Mouse (Mus musculus): ENCODE results near the gene D430041D05Rik. TPM values are rescaled to one million over a fixed set of nuclear protein-coding genes. Genes with fewer than 3 reads are reported as not detected.
A peak's percentile ranks its signal among the peaks of the same experiment; 100 is the strongest.
"Not testable (repeated sequence)": the region's sequence is repeated elsewhere in the genome, so short reads cannot be mapped to it uniquely, and the experiment has no call there.

D430041D05Rik gene
- polyA plus RNA-seq, 1 experiment from 2014 or later: 5.7 TPM

- H3K9ac ChIP-seq; H3K9me3 ChIP-seq; H3K4me2 ChIP-seq; ATAC-seq (ENCODE audit: low read depth); H3K4me3 ChIP-seq; H3K36me3 ChIP-seq; H3K27ac ChIP-seq (replicated peaks); H3K27me3 ChIP-seq: not testable (repeated sequence)
- peaks cover 10% of the 10 kb centered on the region for H3K4me1 ChIP-seq (replicated peaks)
- WGBS: 96% methylated on average over 4 of the region's 4 CpGs
Measured at GRCm38 (mm10) chr2:104097396-104097795, 313.4 kb downstream of the D430041D05Rik start.

DNA sequence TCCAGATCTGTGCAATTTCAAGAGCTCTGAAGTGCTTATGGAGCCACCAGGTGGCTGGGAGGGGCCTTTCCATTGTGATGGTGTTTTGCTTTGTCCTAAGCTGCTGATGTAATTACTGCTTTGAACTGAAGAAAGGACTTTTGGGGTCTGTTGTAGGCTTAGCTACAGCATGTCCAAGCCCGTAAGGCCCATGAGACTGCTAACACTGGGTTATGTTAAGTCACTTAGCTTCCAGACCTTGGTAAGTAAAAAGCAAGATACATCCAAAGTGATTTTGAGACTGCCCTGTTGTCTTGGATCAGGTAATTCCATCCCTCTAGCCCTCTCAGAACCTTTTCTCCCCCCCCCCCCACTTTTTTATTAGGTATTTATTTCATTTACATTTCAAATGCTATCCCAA, 314.0 kb downstream of the D430041D05Rik start:
- H3K27ac ChIP-seq (replicated peaks); H3K27me3 ChIP-seq; H3K9ac ChIP-seq; H3K36me3 ChIP-seq; ATAC-seq (ENCODE audit: low read depth); H3K4me3 ChIP-seq; H3K9me3 ChIP-seq: not testable (repeated sequence)
- Histone ChIP-seq H3K4me1 (replicated peaks) (peaks cover 10% of the 10 kb centered on the region), H3K4me2 (peak overlapping the region; percentile 63; the same call in 1 of the 2 replicates)
- WGBS: 78% methylated on average over 1 of the region's 1 CpGs

DNA sequence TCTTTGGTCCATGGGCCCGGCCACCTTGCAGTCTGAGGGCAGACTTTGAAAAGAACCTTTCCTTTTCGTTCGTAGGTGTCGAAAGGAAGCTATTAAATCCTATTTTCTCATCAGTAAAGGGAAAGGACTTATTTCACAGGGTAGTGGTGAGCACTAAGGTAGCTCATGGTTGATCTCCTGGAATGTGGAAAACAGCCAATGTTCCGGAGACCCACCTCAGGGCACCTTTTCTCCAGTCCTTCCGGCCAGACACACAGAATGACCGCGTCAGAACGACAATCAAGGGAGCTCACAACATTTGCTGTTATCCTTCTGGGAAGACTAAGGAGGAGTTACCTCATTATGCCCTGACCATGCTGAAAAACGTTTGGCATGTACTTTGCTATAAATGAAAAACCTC, 314.6 kb downstream of the D430041D05Rik start:
- ATAC-seq (ENCODE audit: low read depth): no peak
- H3K27ac ChIP-seq (replicated peaks): peak overlapping the region; percentile 67
- WGBS: 37% methylated on average over 10 of the region's 10 CpGs
- peaks cover 10% of the 10 kb centered on the region for H3K4me1 ChIP-seq (replicated peaks)
- H3K9ac ChIP-seq: peak overlapping the region; percentile 67
- H3K36me3 ChIP-seq: no peaks in the 10 kb centered on the region
- H3K4me2 ChIP-seq: peak overlapping the region; percentile 63
- H3K9me3 ChIP-seq: no peaks in the 10 kb centered on the region
- peak overlapping the region; percentile 43 for H3K4me3 ChIP-seq
- H3K27me3 ChIP-seq: no peaks in the 10 kb centered on the region

- peak within 1 kb of the TSS; percentile 63 for H3K4me2 ChIP-seq
- H3K27me3 ChIP-seq: no peaks in the 10 kb centered on the region
- peaks cover 10% of the 10 kb centered on the region for H3K4me1 ChIP-seq (replicated peaks)
- WGBS: 3% methylated on average over 15 of the region's 15 CpGs
- no peaks in the 10 kb centered on the region for H3K9me3 ChIP-seq
- peak; percentile 92 for ATAC-seq (ENCODE audit: low read depth)
- no peaks in the 10 kb centered on the region for H3K36me3 ChIP-seq
- H3K4me3 ChIP-seq: peak within 1 kb of the TSS; percentile 43
- peak within 1 kb of the TSS; percentile 67 for H3K9ac ChIP-seq
- H3K27ac ChIP-seq (replicated peaks): peak within 1 kb of the TSS; percentile 67
Measured at GRCm38 (mm10) chr2:104095741-104096213, 315.0 kb downstream of the D430041D05Rik start, which contains the start of gene Cd59a. Cd59a (plus strand) TSS chr2:104095801.

GRCm38 (mm10) chr2:104093305-104093704, 317.5 kb downstream of the D430041D05Rik start:
- H3K4me1 ChIP-seq (replicated peaks): peaks cover 10% of the 10 kb centered on the region
- no peak for ATAC-seq (ENCODE audit: low read depth)
- H3K36me3 ChIP-seq: no peaks in the 10 kb centered on the region
- H3K27ac ChIP-seq (replicated peaks): no peak overlapping the region
- H3K9me3 ChIP-seq: no peaks in the 10 kb centered on the region
- H3K9ac ChIP-seq: no peak overlapping the region
- no peaks in the 10 kb centered on the region for H3K27me3 ChIP-seq
- no peak overlapping the region for H3K4me3 ChIP-seq
- WGBS: 72% methylated on average over 2 of the region's 2 CpGs
- H3K4me2 ChIP-seq: no peak overlapping the region

MicroRNA genes within 50 kb of the gene (microRNA counts, 519-probe panel; counts per million panel counts)
- not detected for microRNA mmu-miR-1902

Small RNAs within 50 kb of the gene (microRNA-seq; reads per million reads assigned to microRNA genes)
- not detected for gene Mir1902

Other genes starting within 250 kb of the D430041D05Rik start
- 7.6 and 9.3 TPM in 2 replicates for gene Hipk3, start 83.4 kb upstream of the D430041D05Rik start, polyA plus RNA-seq (2015; fragmentation: Nextera tagmentation; extraction: Ambion mirVana)
- gene Cstf3, start 179.5 kb upstream of the D430041D05Rik start, polyA plus RNA-seq (2015; fragmentation: Nextera tagmentation; extraction: Ambion mirVana): 97.2 and 108 TPM in 2 replicates

All from neural tube, embryonic 13.5 days (tissue).